Mouse (Mus musculus) midbrain, postnatal 0 days (tissue): ENCODE measurements around the gene Mefv. TPM values are rescaled to one million over a fixed set of nuclear protein-coding genes. Genes with fewer than 3 reads are reported as not detected.

ENCODE experiments used
- ATAC-seq: fragments of 200-750 bp; cut with Nextera tagmentation; 2 replicates; pipeline ENCODE4 v1.8.0; 2017; ENCODE audit warnings: moderate number of reproducible peaks, mild to moderate bottlenecking, moderate TSS enrichment, moderate library complexity; ENCODE audit not compliant: low FRiP score
- DNase-seq: peaks from one replicate; pipeline ENCODE4 v3.0.0-alpha.2; 2015; ENCODE audit warnings: low spot score
- H3K27ac ChIP-seq: fragments of 300-500 bp; sonication (generic); 2 replicates; pipeline ENCODE4 v1.5.1; 2014; ENCODE audit warnings: low read depth, mild to moderate bottlenecking, low read length, mixed read lengths
- H3K27me3 ChIP-seq: fragments of 300-500 bp; sonication (generic); 2 replicates; pipeline ENCODE4 v1.6.1; 2014; ENCODE audit warnings: low read length, control low read depth, mixed read lengths; ENCODE audit not compliant: insufficient read depth
- H3K36me3 ChIP-seq: fragments of 300-500 bp; sonication (generic); 2 replicates; pipeline ENCODE4 v1.6.1; 2014; ENCODE audit warnings: low read length, control low read depth, mixed read lengths; ENCODE audit not compliant: insufficient read depth
- H3K4me1 ChIP-seq: fragments of 300-500 bp; sonication (generic); 2 replicates; pipeline ENCODE4 v1.6.1; 2014; ENCODE audit warnings: mild to moderate bottlenecking, control low read depth, antibody characterized with exemption, low read length, mixed read lengths; ENCODE audit not compliant: insufficient read depth
- H3K4me2 ChIP-seq: fragments of 300-500 bp; sonication (generic); 2 replicates; pipeline ENCODE4 v1.6.1; 2014; ENCODE audit warnings: low read depth, mild to moderate bottlenecking, low read length, mixed read lengths; ENCODE audit not compliant: poor library complexity, severe bottlenecking
- H3K4me3 ChIP-seq: fragments of 300-500 bp; sonication (generic); 2 replicates; pipeline ENCODE4 v1.5.1; 2014; ENCODE audit warnings: low read depth, mild to moderate bottlenecking, low read length, moderate library complexity
- H3K9ac ChIP-seq: fragments of 300-500 bp; sonication (generic); replicated peaks from 2 replicates; pipeline ENCODE4 v1.6.1; 2014; ENCODE audit warnings: mild to moderate bottlenecking, low read length, moderate library complexity, mixed read lengths; ENCODE audit not compliant: poor library complexity, severe bottlenecking
- H3K9me3 ChIP-seq: fragments of 300-500 bp; sonication (generic); 2 replicates; pipeline ENCODE4 v1.6.1; 2016; ENCODE audit warnings: low read length, control low read depth
- CTCF ChIP-seq: IDR thresholded peaks from 2 replicates; pipeline ENCODE4 v1.5.1; 2016; ENCODE audit warnings: antibody characterized with exemption, mild to moderate bottlenecking
- WGBS: fragments of 180-500 bp; shearing (Covaris S2); extraction: QIAGEN DNeasy Blood & Tissue Kit; methylation state at CpG from one replicate; pipeline ENCODE4 v1.1.7; 2014; 5-methylcytosine and 5-hydroxymethylcytosine counted together
- polyA plus RNA-seq: library from polyadenylated mRNA; unstranded; fragments of >200 nt; fragmentation: Nextera tagmentation; extraction: Ambion mirVana; gene quantifications from 2 replicates; pipeline ENCODE4 v1.2.1, GENCODE M21; 2015
- total RNA-seq: library from RNA; depleted of rRNA; stranded (reverse); fragments of >200 nt; gene quantifications from 2 replicates; pipeline ENCODE4 v1.2.3, GENCODE M21; 2014; rRNA removed

The Mefv gene
- not detected in 2 replicates for total RNA-seq
- polyA plus RNA-seq = not detected in 2 replicates

- Histone ChIP-seq H3K27ac (no peak within 1 kb of the TSS), H3K36me3 (no peaks in the 10 kb centered on the region), H3K4me3 (no peak within 1 kb of the TSS), H3K9ac (no peak within 1 kb of the TSS), H3K27me3 (no peaks in the 10 kb centered on the region), H3K4me2 (no peak within 1 kb of the TSS), H3K9me3 (0 out of 2 replicates have a peak, but pooled peaks cover 5% of the 10 kb centered on the region), H3K4me1 (no peaks in the 10 kb centered on the region)
- WGBS = 87% methylated on average over 6 of the region's 6 CpGs
- DNase-seq = no peak
- no peak for ATAC-seq
- TF ChIP-seq CTCF = no peak
Measured at GRCm38 (mm10) chr16:3717980-3718379, at the start of gene Mefv. Gene Mefv, minus strand, starts transcription at chr16:3718097.

GRCm38 (mm10) chr16:3748976-3749375 is 31.1 kb upstream of the Mefv start:
- 97% methylated on average over 3 of the region's 3 CpGs for WGBS
- Histone ChIP-seq H3K27me3 (no peaks in the 10 kb centered on the region), H3K4me1 (peaks cover 10% of the 10 kb centered on the region; the same call in 1 of the 2 replicates), H3K4me3 (no peak overlapping the region), H3K4me2 (no peak overlapping the region), H3K27ac (no peak overlapping the region), H3K9me3 (peaks cover 15% of the 10 kb centered on the region; the same call in 1 of the 2 replicates), H3K36me3 (peaks cover 45% of the 10 kb centered on the region), H3K9ac (no peak overlapping the region)
- TF ChIP-seq CTCF = no peak
- DNase-seq (no peak), ATAC-seq (no peak)

- no peak for DNase-seq
- Histone ChIP-seq H3K4me3 (peak overlapping the region; percentile 45; the same call in 1 of the 2 replicates), H3K9ac (no peak overlapping the region), H3K27me3 (no peaks in the 10 kb centered on the region), H3K27ac (no peak overlapping the region), H3K36me3 (peaks cover 31% of the 10 kb centered on the region), H3K9me3 (peaks cover 15% of the 10 kb centered on the region; the same call in 1 of the 2 replicates), H3K4me1 (peaks cover 10% of the 10 kb centered on the region; the same call in 1 of the 2 replicates), H3K4me2 (peak overlapping the region; percentile 60)
- WGBS = 90% methylated on average over 4 of the region's 4 CpGs
- ATAC-seq = no peak
- TF ChIP-seq CTCF = no peak
Measured at GRCm38 (mm10) chr16:3745656-3746055, 27.8 kb upstream of the Mefv start.

- no peak; the same call in 1 of the 2 replicates for ATAC-seq
Measured at GRCm38 (mm10) chr16:3744186-3744700, 26.3 kb upstream of the Mefv start.

GRCm38 (mm10) chr16:3743503-3744185 is 25.7 kb upstream of the Mefv start, which contains the start of gene Zfp263:
Gene Zfp263, plus strand, starts transcription at chr16:3744093.
- DNase-seq (peak; percentile 99), ATAC-seq (peak; percentile 98)
- TF ChIP-seq CTCF = no peak
- Histone ChIP-seq H3K4me3 (peak within 1 kb of the TSS; percentile 45), H3K4me2 (peak within 1 kb of the TSS; percentile 60), H3K36me3 (peaks cover 11% of the 10 kb centered on the region), H3K9me3 (peaks cover under 1% of the 10 kb centered on the region; the same call in 1 of the 2 replicates), H3K9ac (peak within 1 kb of the TSS; percentile 54), H3K27ac (peak within 1 kb of the TSS; percentile 80), H3K27me3 (no peaks in the 10 kb centered on the region), H3K4me1 (peaks cover 10% of the 10 kb centered on the region; the same call in 1 of the 2 replicates)
- under 1% methylated on average over 42 of the region's 42 CpGs for WGBS

More at GRCm38 (mm10) chr16:3744186-3744700, 26.3 kb upstream of the Mefv start:
- Histone ChIP-seq H3K9me3 (peaks cover 6% of the 10 kb centered on the region; the same call in 1 of the 2 replicates), H3K27ac (peak overlapping the region; percentile 80), H3K36me3 (peaks cover 17% of the 10 kb centered on the region), H3K9ac (peak overlapping the region; percentile 54), H3K4me2 (peak overlapping the region; percentile 60), H3K4me1 (peaks cover 10% of the 10 kb centered on the region; the same call in 1 of the 2 replicates), H3K27me3 (no peaks in the 10 kb centered on the region), H3K4me3 (peak overlapping the region; percentile 45)
- TF ChIP-seq CTCF = peak; percentile 41
- WGBS = under 1% methylated on average over 32 of the region's 32 CpGs
- no peak for DNase-seq

GRCm38 (mm10) chr16:3742466-3742865 is 24.6 kb upstream of the Mefv start:
- Histone ChIP-seq H3K36me3 (peaks cover 2% of the 10 kb centered on the region; the same call in 1 of the 2 replicates), H3K4me2 (no peak overlapping the region), H3K9ac (no peak overlapping the region), H3K4me1 (peaks cover 10% of the 10 kb centered on the region; the same call in 1 of the 2 replicates), H3K4me3 (no peak overlapping the region), H3K27me3 (no peaks in the 10 kb centered on the region), H3K9me3 (no peaks in the 10 kb centered on the region), H3K27ac (peak overlapping the region; percentile 80; the same call in 1 of the 2 replicates)
- WGBS = 96% methylated on average over 6 of the region's 6 CpGs
- TF ChIP-seq CTCF = no peak
- no peak for ATAC-seq
- DNase-seq = no peak
